Mouse (Mus musculus) embryo, embryonic 10.5 days (tissue): ENCODE measurements around the gene Lrfn1.

ENCODE experiments used
- DNase-seq: peaks from one replicate; pipeline ENCODE4 v3.0.0-alpha.2; 2015; ENCODE audit warnings: low spot score

The Lrfn1 gene

DNA sequence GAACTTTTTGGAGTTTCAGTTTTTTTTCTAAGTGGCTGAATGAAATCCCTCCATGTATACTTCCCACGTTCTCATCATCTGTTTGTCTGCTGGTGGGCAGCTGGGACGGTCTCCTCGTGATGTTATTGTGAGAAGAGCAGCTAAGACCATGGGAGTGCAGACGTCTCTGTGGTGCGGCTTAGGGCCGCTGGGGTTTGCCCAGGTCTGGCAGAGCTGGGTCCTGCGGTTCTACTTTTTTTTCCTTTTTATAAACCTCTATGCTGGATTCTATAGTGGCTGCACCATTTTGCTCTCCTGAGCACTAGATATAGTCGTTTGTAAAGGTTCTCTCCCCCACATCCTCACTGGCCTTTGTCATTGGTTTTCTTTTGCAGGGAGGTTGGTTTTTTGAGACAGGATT lies 59.7 kb downstream of the Lrfn1 start:
- DNase-seq: no peak
